Mouse (Mus musculus): ENCODE results near the gene Trim24.

Gene Trim24

DNA sequence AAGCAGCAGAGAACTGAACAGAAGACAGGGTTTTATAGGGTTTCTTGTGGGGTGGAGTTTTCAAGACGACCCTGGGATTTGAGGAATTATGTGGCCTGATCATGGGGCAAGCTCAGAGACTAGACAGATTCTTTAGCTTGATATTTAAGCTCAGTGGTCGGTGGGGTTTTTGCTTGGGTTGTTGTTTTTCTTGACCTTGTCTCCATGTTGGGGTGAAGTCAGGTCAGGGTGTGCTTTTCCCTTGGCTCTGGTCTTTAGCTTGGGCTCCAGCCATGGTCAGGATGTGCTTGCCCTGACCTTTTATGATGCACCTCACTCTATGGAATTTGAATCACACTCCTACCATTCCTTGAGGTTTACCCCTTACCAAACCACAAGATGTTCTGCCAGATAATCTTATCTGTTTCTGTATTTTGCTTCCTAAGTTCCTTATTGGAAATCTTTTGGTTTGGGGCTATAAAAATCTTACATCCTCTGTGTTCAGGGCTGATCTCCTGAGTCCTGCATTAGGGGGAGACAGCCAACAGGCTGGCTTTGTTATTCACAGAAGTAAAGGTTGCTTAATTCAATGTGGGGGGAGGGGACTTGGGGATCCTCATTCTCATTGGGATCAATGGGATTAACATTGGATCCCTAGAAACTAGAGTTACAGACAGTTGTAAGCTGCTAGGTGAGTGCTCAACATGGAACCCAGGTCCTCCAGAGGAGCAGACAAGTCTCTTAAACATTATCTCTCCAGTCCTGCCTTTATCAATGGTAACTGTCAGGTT, 6.5 kb upstream of the Trim24 start:
- DNase-seq (ENCODE audit: low spot score) = no peak

DNA sequence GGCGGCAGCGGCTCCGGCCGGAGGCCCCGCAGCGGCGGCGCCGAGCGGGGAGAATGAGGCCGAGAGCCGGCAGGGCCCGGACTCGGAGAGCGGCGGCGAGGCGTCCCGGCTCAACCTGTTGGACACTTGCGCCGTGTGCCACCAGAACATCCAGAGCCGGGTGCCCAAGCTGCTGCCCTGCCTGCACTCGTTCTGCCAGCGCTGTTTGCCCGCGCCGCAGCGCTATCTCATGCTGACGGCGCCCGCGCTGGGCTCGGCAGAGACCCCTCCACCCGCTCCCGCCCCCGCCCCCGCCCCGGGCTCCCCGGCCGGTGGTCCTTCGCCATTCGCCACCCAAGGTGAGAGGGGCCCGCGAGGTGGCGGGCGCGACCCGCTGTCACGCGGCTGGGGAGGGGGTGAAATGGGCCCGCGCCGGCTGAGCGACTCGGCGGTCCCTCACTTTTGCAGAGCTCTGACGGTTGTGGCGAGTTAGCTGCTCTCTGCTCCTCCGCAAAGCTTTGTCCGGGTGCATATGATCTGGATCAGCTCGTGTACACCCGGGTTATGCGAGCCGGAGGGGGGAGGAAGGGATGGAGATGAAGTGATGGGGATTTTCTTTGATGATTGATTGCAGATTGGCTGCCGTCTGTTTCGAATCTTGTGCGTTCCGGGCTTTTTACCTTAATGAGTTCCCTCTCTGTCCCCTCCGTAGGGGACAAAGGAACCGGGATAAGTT, 683 bp downstream of the Trim24 start:
- DNase-seq (ENCODE audit: low spot score) = peak; percentile 40

DNA sequence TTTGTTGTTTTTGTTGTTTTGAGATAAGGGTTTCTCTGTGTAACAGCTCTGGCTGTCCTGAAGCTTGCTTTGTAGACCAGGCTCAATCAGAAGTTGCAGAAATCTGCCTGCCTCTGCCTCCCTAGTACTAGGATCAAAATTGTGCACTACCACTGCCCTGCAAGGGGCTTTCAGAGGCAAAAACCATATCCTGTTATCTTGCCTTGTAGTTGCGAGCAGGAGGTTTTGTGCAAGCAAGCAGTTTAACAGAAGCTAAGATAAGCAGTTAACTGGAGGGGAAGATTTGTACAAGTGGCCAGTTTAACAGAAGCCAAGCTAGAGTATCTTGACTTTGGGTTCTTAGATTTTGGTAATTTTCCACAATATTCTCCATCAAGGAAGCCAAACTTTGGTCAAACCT, 2.2 kb downstream of the Trim24 start:
- no peak for DNase-seq (ENCODE audit: low spot score)

DNA sequence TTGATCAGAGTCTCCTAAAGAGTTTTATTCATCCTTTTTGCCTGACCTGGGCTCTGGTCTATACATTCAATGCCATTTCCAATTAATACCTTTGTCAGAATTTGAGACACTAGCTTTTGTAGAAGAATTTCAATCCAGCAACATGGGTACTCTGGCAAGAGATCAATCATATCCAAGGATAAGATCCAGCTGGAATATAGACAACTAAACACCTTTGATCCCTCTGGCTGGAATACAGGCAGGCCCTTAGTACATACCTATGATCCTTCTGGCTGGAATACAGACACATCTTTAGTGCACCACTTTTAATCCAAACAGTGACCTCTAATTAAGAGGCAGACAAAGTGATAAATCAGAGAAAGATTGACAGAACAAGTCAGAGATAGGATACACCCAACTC, 3.1 kb downstream of the Trim24 start:
- DNase-seq (ENCODE audit: low spot score) = no peak

- DNase-seq (ENCODE audit: low spot score) = no peak
These were observed 7.6 kb downstream of the Trim24 start for GRCm38 (mm10) chr6:37878206-37878605.

DNA sequence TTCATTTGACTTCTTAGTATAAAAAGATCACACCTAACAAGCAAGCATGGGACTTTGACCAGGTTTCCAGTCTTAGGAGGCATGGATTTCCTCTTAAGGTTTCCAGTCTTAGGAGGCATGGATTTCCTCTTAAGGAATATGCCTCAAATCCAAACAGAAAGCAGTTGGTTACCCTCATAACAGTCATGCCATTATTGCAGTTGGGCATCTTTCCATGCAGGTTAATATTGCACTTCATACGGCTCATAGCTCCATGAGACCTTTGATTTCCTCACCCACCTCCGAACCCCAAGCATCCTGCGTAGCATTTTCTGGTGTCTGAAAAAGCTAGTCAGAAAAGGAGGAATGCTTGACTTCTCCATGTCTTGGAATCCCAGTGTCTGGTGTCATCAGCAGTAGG, 10.0 kb downstream of the Trim24 start:
- DNase-seq (ENCODE audit: low spot score) = no peak

DNA sequence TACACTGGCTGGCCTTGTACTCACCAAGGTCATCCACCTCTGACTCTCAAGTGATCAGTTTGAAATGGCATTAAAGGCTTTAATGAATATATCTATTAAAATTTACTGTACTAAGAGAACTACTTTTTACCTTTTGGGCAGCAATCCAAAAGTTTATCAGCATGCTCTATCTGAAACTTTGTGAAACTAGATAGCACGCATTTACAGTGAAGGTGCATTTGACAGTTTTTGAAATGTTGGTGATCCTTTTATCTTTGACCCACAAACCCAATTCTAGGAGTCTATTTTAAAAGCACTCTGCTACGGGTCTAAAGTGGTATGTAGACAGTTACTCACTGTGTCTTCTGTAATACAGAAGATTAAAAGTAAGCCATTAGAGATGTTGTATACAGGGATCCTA, 23.0 kb downstream of the Trim24 start:
- no peak for DNase-seq (ENCODE audit: low spot score)

DNA sequence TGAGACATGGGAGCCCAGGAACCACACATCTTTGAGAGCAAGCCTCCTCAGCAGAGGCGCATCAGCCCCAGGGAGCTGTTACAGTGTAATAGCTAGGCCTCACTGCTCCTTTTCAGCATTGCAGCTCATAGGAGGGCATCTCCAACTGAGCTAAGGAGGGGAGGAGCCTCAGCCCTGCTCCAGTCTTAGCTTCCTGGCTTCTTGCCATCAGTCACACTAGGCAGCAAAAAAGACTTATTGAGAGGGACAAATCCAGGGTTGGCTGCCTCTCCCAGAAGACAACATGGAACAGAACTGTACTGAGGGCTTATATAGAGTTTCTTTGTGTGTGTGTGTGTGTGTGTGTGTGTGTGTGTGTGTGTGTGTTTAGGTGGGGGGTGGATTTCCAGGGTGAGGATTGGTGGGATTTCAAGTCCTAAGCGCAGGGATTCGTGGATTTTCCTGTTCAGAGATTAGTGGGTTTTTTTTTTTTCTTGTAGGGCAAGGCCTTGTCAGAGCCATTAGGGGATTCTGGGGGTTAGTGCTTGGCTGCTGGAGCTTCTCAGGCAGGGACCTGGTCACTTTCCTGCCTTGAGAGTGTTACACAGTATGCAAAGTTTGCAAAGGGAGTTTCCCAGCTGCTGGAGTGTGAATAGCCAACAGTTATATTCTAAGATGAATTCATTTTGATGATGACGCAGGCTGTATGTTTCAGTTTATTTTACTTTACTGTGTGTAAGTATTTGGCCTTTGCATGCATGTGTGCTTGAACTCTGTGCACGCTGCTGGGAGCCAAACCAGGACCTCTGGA, 25.2 kb downstream of the Trim24 start:
- DNase-seq (ENCODE audit: low spot score) = peak; percentile 9

- DNase-seq (ENCODE audit: low spot score) = no peak
These were observed 29.6 kb downstream of the Trim24 start for GRCm38 (mm10) chr6:37900221-37900620.

DNA sequence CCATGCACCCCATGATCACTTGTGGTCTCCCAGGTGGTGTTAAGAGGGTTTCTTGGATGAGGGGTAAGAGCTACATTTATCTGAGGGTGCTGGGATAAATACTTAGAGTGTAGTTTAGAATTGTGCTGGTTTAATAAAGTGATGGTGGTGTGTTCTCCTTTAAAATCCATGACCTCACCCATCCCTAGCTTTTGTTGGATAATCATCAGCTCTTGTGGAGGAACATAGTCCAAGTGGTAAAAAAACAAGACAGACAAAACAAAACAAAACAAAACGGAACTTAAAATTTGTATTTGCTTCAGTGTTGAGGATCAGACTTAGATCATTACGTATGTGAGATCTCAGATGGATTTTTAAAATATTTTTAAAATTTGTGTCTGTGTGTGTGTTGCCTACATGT, 31.2 kb downstream of the Trim24 start:
- DNase-seq (ENCODE audit: low spot score) = no peak

- no peak for DNase-seq (ENCODE audit: low spot score)
These were observed 33.2 kb downstream of the Trim24 start for GRCm38 (mm10) chr6:37903810-37904209.

DNA sequence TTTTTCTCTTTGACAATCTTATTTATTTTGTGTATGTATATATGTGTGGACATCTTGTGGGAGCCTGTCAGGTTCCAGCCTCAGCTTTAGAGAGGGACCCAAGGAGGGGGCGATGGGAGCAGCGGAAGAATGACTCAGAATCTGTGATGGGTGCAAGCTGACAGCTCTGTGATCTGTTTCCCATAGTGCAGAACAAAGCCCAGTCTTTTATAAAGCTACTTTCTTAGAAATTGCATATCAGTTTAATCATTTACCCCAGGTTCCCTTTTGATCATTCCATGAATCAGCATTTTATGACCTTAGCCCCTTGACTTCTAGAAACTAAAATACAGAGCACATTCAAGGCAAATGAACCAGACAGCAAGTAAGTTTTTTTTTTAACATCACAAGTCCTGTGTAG, 42.9 kb downstream of the Trim24 start:
- DNase-seq (ENCODE audit: low spot score) = no peak

DNA sequence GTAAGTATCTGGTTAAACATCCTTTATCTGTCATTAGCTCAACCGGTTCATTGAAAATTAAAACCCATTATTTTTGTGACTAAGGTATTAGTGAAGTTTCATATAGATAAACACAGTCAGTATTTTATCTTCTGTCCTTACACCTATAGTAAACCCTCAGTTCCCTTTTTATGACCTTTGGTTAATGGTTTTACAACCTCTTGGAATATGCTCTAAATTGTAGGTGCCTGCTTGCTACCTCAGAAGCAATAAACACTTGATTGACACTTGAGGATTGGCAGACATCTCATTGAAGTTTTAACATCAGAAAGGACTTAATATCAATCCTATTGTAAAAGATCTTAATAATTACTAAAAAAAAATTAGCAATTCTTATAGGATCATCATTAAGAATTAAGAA, 54.5 kb downstream of the Trim24 start:
- DNase-seq (ENCODE audit: low spot score) = no peak

GRCm38 (mm10) chr6:37926751-37927150, 56.1 kb downstream of the Trim24 start:
- DNase-seq (ENCODE audit: low spot score) = no peak

GRCm38 (mm10) chr6:37936498-37936897, 65.9 kb downstream of the Trim24 start:
- DNase-seq (ENCODE audit: low spot score) = no peak

DNA sequence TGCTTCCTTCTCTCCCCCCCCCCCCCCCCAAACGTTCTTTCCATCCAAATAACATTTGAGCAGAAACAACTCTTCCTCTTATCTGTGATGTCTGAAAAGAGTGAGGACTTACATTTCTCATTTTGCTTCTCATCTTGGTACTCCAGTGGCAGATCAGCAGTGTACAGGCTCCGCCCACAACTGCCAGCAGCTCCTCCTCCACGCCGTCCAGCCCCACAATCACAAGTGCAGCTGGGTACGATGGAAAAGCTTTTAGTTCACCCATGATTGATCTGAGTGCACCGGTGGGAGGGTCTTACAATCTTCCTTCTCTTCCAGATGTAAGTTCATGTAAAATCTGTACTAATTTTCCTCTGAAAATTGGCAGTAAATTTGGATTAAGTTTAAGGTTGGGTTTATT, 80.7 kb downstream of the Trim24 start:
- DNase-seq (ENCODE audit: low spot score) = no peak

DNA sequence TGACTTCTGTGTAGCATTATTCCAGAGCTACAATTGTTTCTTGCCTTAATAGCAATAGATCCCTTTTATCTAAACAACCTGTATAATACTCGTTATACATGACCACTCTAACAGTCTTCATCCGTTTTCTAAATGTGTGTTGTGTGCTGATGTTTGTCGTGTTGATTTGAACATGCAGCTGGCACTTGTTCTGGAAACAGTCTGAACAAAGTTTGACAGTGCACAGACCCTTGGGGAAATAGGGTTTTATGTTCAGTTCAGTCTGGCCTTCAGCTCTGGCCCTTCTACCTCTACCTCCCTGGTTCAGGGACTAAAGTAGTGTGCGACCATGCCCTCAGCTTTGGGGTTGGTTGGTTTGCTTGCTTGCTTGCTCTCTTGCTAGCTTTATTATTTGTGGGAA, 96.8 kb downstream of the Trim24 start:
- no peak for DNase-seq (ENCODE audit: low spot score)

DNA sequence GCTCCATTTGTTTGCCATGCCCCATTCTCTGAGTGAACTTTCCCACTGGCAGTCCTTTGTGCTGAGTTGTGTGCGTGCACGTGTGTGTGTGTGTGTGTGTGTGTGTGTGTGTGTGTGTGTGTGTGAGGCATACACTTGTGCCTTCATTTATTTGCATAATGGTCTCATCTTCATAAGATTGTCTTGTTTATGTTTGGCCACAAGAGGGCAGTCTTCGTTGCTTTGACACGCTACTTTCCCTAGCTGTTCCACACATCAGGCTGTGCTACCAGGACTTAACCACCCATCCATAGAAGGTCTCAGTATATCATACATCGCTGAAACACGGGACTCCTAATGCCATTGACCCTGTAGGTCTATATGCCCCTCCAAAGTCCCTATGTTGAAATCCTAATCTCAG, 136.8 kb downstream of the Trim24 start:
- DNase-seq (ENCODE audit: low spot score) = peak; percentile 46

DNA sequence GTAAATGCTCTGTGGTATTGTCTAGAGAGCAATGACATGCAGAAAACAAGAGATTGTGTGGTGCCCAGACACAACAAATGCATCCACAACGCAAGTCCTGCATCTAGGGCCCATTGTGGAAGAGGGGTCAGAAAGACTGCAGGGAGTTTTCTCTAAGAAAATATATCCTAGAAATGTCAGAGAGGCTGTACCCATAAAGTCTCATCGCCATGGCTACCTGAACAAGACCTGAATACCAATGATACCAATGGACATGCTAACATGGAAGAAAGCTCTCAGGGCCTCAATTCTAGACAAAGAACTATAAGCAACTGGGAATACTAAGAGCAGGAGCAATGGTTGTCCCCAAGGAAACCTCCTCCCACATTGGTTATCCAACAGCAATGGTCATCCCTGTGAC, 142.2 kb downstream of the Trim24 start:
- no peak for DNase-seq (ENCODE audit: low spot score)
